Comparison of ENCODE assay signal across 8 mouse cellular contexts in the genomic region with DNA sequence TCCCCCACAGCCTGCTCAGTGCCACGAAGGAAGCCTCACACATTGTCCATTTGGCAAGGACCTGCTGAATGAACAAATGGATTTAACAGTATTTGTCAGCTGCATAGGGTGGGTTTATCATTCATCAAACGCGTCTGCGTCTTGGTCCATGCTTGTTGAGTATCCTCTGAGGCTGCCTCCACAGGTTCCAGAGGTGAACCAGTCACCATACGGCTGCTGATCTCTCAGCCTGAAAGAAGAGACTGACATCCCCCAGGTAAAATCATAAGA. TPM values are rescaled to one million over a fixed set of nuclear protein-coding genes. Genes with fewer than 3 reads are reported as not detected.
DNase-seq lines count a peak whose midpoint lies in the region; ATAC-seq and TF ChIP-seq lines count a peak whose summit lies in the region.

No protein-coding gene starts in this region.

- H3K9me3 ChIP-seq in CH12.LX (replicated peaks; ENCODE audit: low read length): no peaks in the 10 kb centered on the region
- H3K9me3 ChIP-seq in hindbrain, embryonic 10.5 days: no peaks in the 10 kb centered on the region
- H3K9me3 ChIP-seq in liver, postnatal 0 days (ENCODE audit: low read length): no peaks in the 10 kb centered on the region

- 17% methylated on average over 5 of the region's 5 CpGs for WGBS in heart, adult 2 months
- 24% methylated on average over 5 of the region's 5 CpGs for WGBS in hindbrain, embryonic 10.5 days
- WGBS in liver, postnatal 0 days (ENCODE audit: insufficient replicate concordance): 15% methylated on average over 5 of the region's 5 CpGs

- peak overlapping the region; percentile 17 for H3K4me3 ChIP-seq in heart, adult 2 months
- no peak overlapping the region for H3K4me3 ChIP-seq in CH12.LX (replicated peaks in 1 of 3; ENCODE audit: low read depth in 2 of 3, low read length in 2 of 3, poor library complexity in 1 of 3)
- H3K4me3 ChIP-seq in hindbrain, embryonic 10.5 days: peak overlapping the region; percentile 56
- peak overlapping the region; percentile 45; the same call in 1 of the 2 replicates for H3K4me3 ChIP-seq in liver, postnatal 0 days (ENCODE audit: low read depth, low read length)

- peaks cover 12% of the 10 kb centered on the region for H3K4me1 ChIP-seq in heart, adult 2 months (ENCODE audit: control insufficient read depth, insufficient read depth, low read length)
- peaks cover 15 to 50% of the 10 kb centered on the region in 2 experiments for H3K4me1 ChIP-seq in CH12.LX (ENCODE audit: control insufficient read depth in 1 of 2, insufficient read depth in 2 of 2)
- peaks cover 40% of the 10 kb centered on the region for H3K4me1 ChIP-seq in hindbrain, embryonic 10.5 days (replicated peaks)
- H3K4me1 ChIP-seq in liver, postnatal 0 days (ENCODE audit: insufficient read depth): peaks cover 35% of the 10 kb centered on the region

- no peak overlapping the region for H3K9ac ChIP-seq in heart, adult 2 months (ENCODE audit: low read depth, low read length)
- H3K9ac ChIP-seq in CH12.LX (ENCODE audit: insufficient read depth, low read depth): no peak overlapping the region
- H3K9ac ChIP-seq in liver, postnatal 0 days (replicated peaks): no peak overlapping the region

- intact Hi-C loops in heart, adult 2 months (cut with DNase I): no loop called here

- no peak for TF ChIP-seq EP300 in heart, adult 2 months (IDR thresholded peaks at IDR 0.05; ENCODE audit: insufficient read depth, low read depth, low read length)
- no peak for TF ChIP-seq EP300 in CH12.LX (IDR thresholded peaks at IDR 0.05; ENCODE audit: low read length)
- no peak for TF ChIP-seq EP300 in liver, postnatal 0 days (IDR thresholded peaks at IDR 0.05; ENCODE audit: low read depth)

- H3K79me2 ChIP-seq in heart, adult 2 months (replicated peaks; ENCODE audit: control insufficient read depth, insufficient read depth, low read length): no peaks in the 10 kb centered on the region
- H3K79me2 ChIP-seq in CH12.LX (replicated peaks; ENCODE audit: control insufficient read depth, extremely low read depth, insufficient read depth, poor library complexity, severe bottlenecking): no peaks in the 10 kb centered on the region

- no peak for TF ChIP-seq POLR2A in heart, adult 2 months (IDR thresholded peaks at IDR 0.05; ENCODE audit: insufficient read depth, low read depth, low read length)
- TF ChIP-seq POLR2A in CH12.LX (IDR thresholded peaks at IDR 0.05; ENCODE audit: low read depth, low read length): no peak

- H3K27ac ChIP-seq in heart, adult 2 months: no peak overlapping the region
- no peak overlapping the region for H3K27ac ChIP-seq in CH12.LX (ENCODE audit: insufficient read depth, low read depth)
- H3K27ac ChIP-seq in hindbrain, embryonic 10.5 days: no peak overlapping the region
- H3K27ac ChIP-seq in liver, postnatal 0 days (ENCODE audit: low read depth): no peak overlapping the region

- no peak for TF ChIP-seq CTCF in heart, adult 2 months (IDR thresholded peaks at IDR 0.05)
- TF ChIP-seq CTCF in CH12.LX (conservative IDR thresholded peaks at IDR 0.05 in 1 of 2, IDR thresholded peaks at IDR 0.05 in 1 of 2; ENCODE audit: low read depth in 2 of 2, low read length in 2 of 2): no peak
- TF ChIP-seq CTCF in liver, postnatal 0 days (IDR thresholded peaks at IDR 0.05; ENCODE audit: low read depth): no peak

- H3K36me3 ChIP-seq in heart, adult 2 months (ENCODE audit: control insufficient read depth, insufficient read depth, low read length): no peaks in the 10 kb centered on the region; the same call in 1 of the 2 replicates
- no peaks in the 10 kb centered on the region for H3K36me3 ChIP-seq in CH12.LX (replicated peaks in 1 of 2; ENCODE audit: control insufficient read depth in 1 of 2, insufficient read depth in 1 of 2, low read length in 1 of 2)
- no peaks in the 10 kb centered on the region for H3K36me3 ChIP-seq in hindbrain, embryonic 10.5 days
- H3K36me3 ChIP-seq in liver, postnatal 0 days (replicated peaks; ENCODE audit: insufficient read depth, low read length): no peaks in the 10 kb centered on the region

- no peaks in the 10 kb centered on the region for H3K27me3 ChIP-seq in heart, adult 2 months (ENCODE audit: control insufficient read depth, insufficient read depth, low read length)
- H3K27me3 ChIP-seq in CH12.LX (replicated peaks): peaks cover 16% of the 10 kb centered on the region
- peaks cover 87% of the 10 kb centered on the region for H3K27me3 ChIP-seq in hindbrain, embryonic 10.5 days (ENCODE audit: insufficient read depth, poor library complexity, severe bottlenecking)
- peaks cover 36% of the 10 kb centered on the region for H3K27me3 ChIP-seq in liver, postnatal 0 days (ENCODE audit: insufficient read depth, low read length)

- dilution Hi-C loops in CH12.LX (cut with MboI; ENCODE audit: extremely low pct_ligation_motif_present, extremely low pct_unique_long_range_greater_than_20kb, low sequenced_read_pairs): no loop called here

- no peak for DNase-seq in heart, adult 2 months
- no peak for DNase-seq in heart, adult 11 months
- DNase-seq in CH12.LX (ENCODE audit: extremely low read depth): no peak
- DNase-seq in hindbrain, embryonic 10.5 days (ENCODE audit: low spot score): no peak
- no peak for DNase-seq in liver, postnatal 0 days
- DNase-seq in ovary, postnatal 10 days (ENCODE audit: low spot score): no peak
- DNase-seq in adrenal gland, postnatal 25 days: no peak
- no peak for DNase-seq in thymus, postnatal 14 days

- no peak for ATAC-seq in liver, postnatal 0 days

- no peak for TF ChIP-seq RAD21 in CH12.LX (IDR thresholded peaks at IDR 0.05; ENCODE audit: low read depth, low read length)

- H3K4me2 ChIP-seq in CH12.LX (ENCODE audit: insufficient read depth, low read depth, poor library complexity, severe bottlenecking): peak overlapping the region; percentile 100
- peak overlapping the region; percentile 82 for H3K4me2 ChIP-seq in liver, postnatal 0 days (ENCODE audit: low read depth, low read length)

- in situ Hi-C loops in CH12.LX (cut with MboI; ENCODE audit: low pct_ligation_motif_present, low pct_unique_long_range_greater_than_20kb, low sequenced_read_pairs): loop anchor here (25.0 kb wide), 1 partner anchor 640 kb away; a partner anchor contains a TSS

TF ChIP-seq in CH12.LX, 34 proteins besides CTCF, POLR2A, EP300 and RAD21:
- TF ChIP-seq JUND (conservative IDR thresholded peaks at IDR 0.05; ENCODE audit: low read depth, low read length) (no peak), MEF2A (IDR thresholded peaks at IDR 0.05; ENCODE audit: borderline replicate concordance, low read depth, low read length) (no peak), MAZ (IDR thresholded peaks at IDR 0.05; ENCODE audit: low read depth, low read length) (no peak), ETS1 (conservative IDR thresholded peaks at IDR 0.05; ENCODE audit: low read depth, low read length) (no peak), UBTF (IDR thresholded peaks at IDR 0.05; ENCODE audit: low read depth, low read length) (no peak)

RNA-seq across cellular contexts. Expression of a gene that starts 27.7 kb away (rescaled TPM):
- 10 to 100 TPM; 14.4 to 15.8 TPM for total RNA-seq in heart, adult 2 months (2021)
- polyA plus RNA-seq in heart, adult 2 months (2012; rRNA removed): 20.0 and 22.3 TPM in 2 replicates
- total RNA-seq in CH12.LX (2012; rRNA removed) (3.0 and 3.1 TPM in 2 replicates), CH12.LX (2014; rRNA removed) (2.9 and 3.0 TPM in 2 replicates)
- polyA plus RNA-seq in CH12.LX (2012; ENCODE audit: insufficient read length, low read depth): 1.6 and 2.6 TPM in 2 replicates
- 4.5 and 5.2 TPM in 2 replicates for polyA plus RNA-seq in hindbrain, embryonic 10.5 days (2016; fragmentation: Nextera tagmentation; extraction: Ambion mirVana)
- 24.7 and 25.3 TPM in 2 replicates for polyA plus RNA-seq in liver, postnatal 0 days (2015; fragmentation: Nextera tagmentation; extraction: Ambion mirVana)
- 8.7 and 12.4 TPM in 2 replicates for total RNA-seq in adrenal gland, postnatal 25 days (2021)

Comparison
In these comparisons a context has a peak if more than half of its experiments do, and no peak if none do; other contexts are left out.
1. H3K4me3 ChIP-seq: peak in heart, adult 2 months (single experiment), hindbrain, embryonic 10.5 days (single experiment) and liver, postnatal 0 days (single experiment); none in CH12.LX (0 of 3).